Mouse (Mus musculus): ENCODE results near the gene Ppp1r17.

GRCm38 (mm10) chr6:56039476-56040055, 22.3 kb downstream of the Ppp1r17 start:
- no peak for TF ChIP-seq CTCF (IDR thresholded peaks at IDR 0.05; ENCODE audit: low read depth)
- no peak for TF ChIP-seq EP300 (optimal IDR thresholded peaks at IDR 0.05)
